Mouse (Mus musculus) MEL (cell line): ENCODE data around the gene Minos1. TPM values are rescaled to one million over a fixed set of nuclear protein-coding genes. Genes with fewer than 3 reads are reported as not detected.

ENCODE experiments used
- DNase-seq: peaks from one replicate; pipeline ENCODE4 v3.0.0; 2011; ENCODE audit warnings: low read depth, low spot score
- H3K27ac ChIP-seq: 2 replicates; pipeline ENCODE4 v1.5.1; 2012; ENCODE audit warnings: low read depth, mild to moderate bottlenecking, control low read depth, low read length, moderate library complexity; ENCODE audit not compliant: control insufficient read depth
- H3K27me3 ChIP-seq, 2 experiments: fragments of 150-350 bp in 1 of 2; sonication (generic) in 1 of 2; 2 replicates each; pipeline ENCODE4 v1.6.1; 2012; ENCODE audit warnings: low read length in 2 of 2, mild to moderate bottlenecking in 2 of 2, improper control_type of control experiment in 1 of 2, moderate library complexity in 1 of 2; ENCODE audit not compliant: insufficient read depth in 2 of 2, control insufficient read depth in 1 of 2
- H3K36me3 ChIP-seq, 2 experiments: 2 replicates each; pipeline ENCODE4 v1.6.1; 2012 to 2014; ENCODE audit warnings: low read length in 2 of 2, improper control_type of control experiment in 1 of 2, inconsistent platforms in 1 of 2, mild to moderate bottlenecking in 1 of 2; ENCODE audit not compliant: insufficient read depth in 2 of 2, control insufficient read depth in 1 of 2
- H3K4me1 ChIP-seq, 2 experiments: fragments of 150-350 bp in 1 of 2; sonication (generic) in 1 of 2; 2 replicates each; pipeline ENCODE4 v1.6.1; 2012; ENCODE audit warnings: low read length in 2 of 2, improper control_type of control experiment in 1 of 2, mild to moderate bottlenecking in 1 of 2; ENCODE audit not compliant: insufficient read depth in 2 of 2, control insufficient read depth in 1 of 2
- H3K4me3 ChIP-seq, 2 experiments: fragments of 150-350 bp in 1 of 2; sonication (generic) in 1 of 2; 2 replicates each; pipeline ENCODE4 v1.5.1; 2012; ENCODE audit warnings: low read depth in 2 of 2, low read length in 2 of 2, mild to moderate bottlenecking in 2 of 2, moderate library complexity in 2 of 2, control low read depth in 1 of 2, improper control_type of control experiment in 1 of 2; ENCODE audit not compliant: control insufficient read depth in 1 of 2, insufficient read depth in 1 of 2
- H3K79me2 ChIP-seq: 2 replicates; pipeline ENCODE4 v1.6.1; 2012; ENCODE audit warnings: mild to moderate bottlenecking, low read length, moderate library complexity; ENCODE audit not compliant: control insufficient read depth, poor library complexity, insufficient read depth
- H3K9ac ChIP-seq: 2 replicates; pipeline ENCODE4 v1.6.1; 2012; ENCODE audit warnings: low read depth, mild to moderate bottlenecking, control low read depth, low read length, moderate library complexity; ENCODE audit not compliant: control insufficient read depth, poor library complexity, severe bottlenecking
- H3K9me3 ChIP-seq: fragments of 150-350 bp; sonication (generic); replicated peaks from 2 replicates; pipeline ENCODE4 v1.6.1; 2012; ENCODE audit warnings: mild to moderate bottlenecking, low read length, improper control_type of control experiment, moderate library complexity; ENCODE audit not compliant: insufficient read depth
- BHLHE40 ChIP-seq: IDR thresholded peaks from 2 replicates; pipeline ENCODE4 v1.6.1; 2012; ENCODE audit warnings: low read depth, mild to moderate bottlenecking, inconsistent platforms, low read length, improper control_type of control experiment, borderline replicate concordance
- CHD2 ChIP-seq: IDR thresholded peaks from 2 replicates; pipeline ENCODE4 v1.6.1; 2011; ENCODE audit warnings: low read length, improper control_type of control experiment
- CTCF ChIP-seq, 3 experiments: IDR thresholded peaks in 2 of 3; conservative IDR thresholded peaks in 1 of 3; 2 replicates each; pipeline ENCODE4 v1.5.1; 2011 to 2012; ENCODE audit warnings: low read length in 3 of 3, low read depth in 2 of 3, mild to moderate bottlenecking in 2 of 3, improper control_type of control experiment in 1 of 3, inconsistent platforms in 1 of 3, mixed read lengths in 1 of 3, moderate library complexity in 1 of 3; ENCODE audit not compliant: control insufficient read depth in 1 of 3, insufficient read depth in 1 of 3, poor library complexity in 1 of 3, severe bottlenecking in 1 of 3
- ELF1 ChIP-seq: IDR thresholded peaks from 2 replicates; pipeline ENCODE4 v1.6.1; 2014; ENCODE audit warnings: low read depth, mild to moderate bottlenecking, inconsistent platforms, low read length, improper control_type of control experiment, moderate library complexity
- EP300 ChIP-seq, 2 experiments: IDR thresholded peaks; 2 replicates each; pipeline ENCODE4 v1.6.1; 2011; ENCODE audit warnings: improper control_type of control experiment in 2 of 2, low read length in 2 of 2, low read depth in 1 of 2, mild to moderate bottlenecking in 1 of 2
- ETS1 ChIP-seq: IDR thresholded peaks from 2 replicates; pipeline ENCODE4 v1.6.1; 2012; ENCODE audit warnings: low read depth, mild to moderate bottlenecking, inconsistent platforms, low read length, improper control_type of control experiment, moderate library complexity
- MAX ChIP-seq: IDR thresholded peaks from 2 replicates; pipeline ENCODE4 v1.6.1; 2011; ENCODE audit warnings: low read length, improper control_type of control experiment
- MAZ ChIP-seq: IDR thresholded peaks from 2 replicates; pipeline ENCODE4 v1.6.1; 2012; ENCODE audit warnings: low read depth, mild to moderate bottlenecking, inconsistent platforms, low read length, improper control_type of control experiment
- MEF2A ChIP-seq: IDR thresholded peaks from 2 replicates; pipeline ENCODE4 v1.6.1; 2014; ENCODE audit warnings: low read depth, mild to moderate bottlenecking, inconsistent platforms, low read length, improper control_type of control experiment; ENCODE audit not compliant: poor library complexity, insufficient replicate concordance, severe bottlenecking; ENCODE audit errors: extremely low read depth
- MYB ChIP-seq: IDR thresholded peaks from 2 replicates; pipeline ENCODE4 v1.6.1; 2011; ENCODE audit warnings: mild to moderate bottlenecking, low read depth, low read length, improper control_type of control experiment
- NELFE ChIP-seq: IDR thresholded peaks from 2 replicates; pipeline ENCODE4 v1.6.1; 2011; ENCODE audit warnings: low read depth, low read length, improper control_type of control experiment
- NRF1 ChIP-seq: IDR thresholded peaks from 2 replicates; pipeline ENCODE4 v1.6.1; 2014; ENCODE audit warnings: low read depth, mild to moderate bottlenecking, inconsistent platforms, low read length, improper control_type of control experiment, moderate library complexity; ENCODE audit not compliant: poor library complexity, insufficient read depth, severe bottlenecking
- POLR2A ChIP-seq, 2 experiments: IDR thresholded peaks; 2 replicates each; pipeline ENCODE4 v1.6.1; 2011 to 2012; ENCODE audit warnings: low read length in 2 of 2, mild to moderate bottlenecking in 2 of 2, control low read depth in 1 of 2, improper control_type of control experiment in 1 of 2, low read depth in 1 of 2, moderate library complexity in 1 of 2; ENCODE audit not compliant: control insufficient read depth in 1 of 2, insufficient read depth in 1 of 2, poor library complexity in 1 of 2
- POLR2AphosphoS2 ChIP-seq: IDR thresholded peaks from 2 replicates; pipeline ENCODE4 v1.6.1; 2011; ENCODE audit warnings: low read length, improper control_type of control experiment
- POLR2AphosphoS5 ChIP-seq: IDR thresholded peaks from 2 replicates; pipeline ENCODE4 v1.6.1; 2012; ENCODE audit warnings: low read depth, borderline replicate concordance, mild to moderate bottlenecking, inconsistent platforms, low read length, moderate library complexity, mixed read lengths
- RCOR1 ChIP-seq: IDR thresholded peaks from 2 replicates; pipeline ENCODE4 v1.6.1; 2012; ENCODE audit warnings: low read depth, mild to moderate bottlenecking, inconsistent platforms, low read length, improper control_type of control experiment
- SIN3A ChIP-seq: IDR thresholded peaks from 2 replicates; pipeline ENCODE4 v1.6.1; 2012; ENCODE audit warnings: low read length, improper control_type of control experiment, inconsistent platforms
- SMC3 ChIP-seq: IDR thresholded peaks from 2 replicates; pipeline ENCODE4 v1.6.1; 2011; ENCODE audit warnings: low read depth, low read length, improper control_type of control experiment
- TAL1 ChIP-seq: IDR thresholded peaks from 2 replicates; pipeline ENCODE4 v1.6.1; 2012; ENCODE audit warnings: mild to moderate bottlenecking, inconsistent platforms, low read length, moderate library complexity, mixed read lengths
- TBP ChIP-seq: IDR thresholded peaks from 2 replicates; pipeline ENCODE4 v1.8.0; 2011; ENCODE audit warnings: low read depth, low read length, improper control_type of control experiment
- TCF12 ChIP-seq: IDR thresholded peaks from 2 replicates; pipeline ENCODE4 v1.6.1; 2014; ENCODE audit warnings: low read depth, mild to moderate bottlenecking, inconsistent platforms, low read length, improper control_type of control experiment, moderate library complexity
- UBTF ChIP-seq: IDR thresholded peaks from 2 replicates; pipeline ENCODE4 v1.6.1; 2012; ENCODE audit warnings: low read depth, mild to moderate bottlenecking, inconsistent platforms, low read length, improper control_type of control experiment, moderate library complexity, borderline replicate concordance; ENCODE audit not compliant: insufficient read depth
- USF1 ChIP-seq: IDR thresholded peaks from 2 replicates; pipeline ENCODE4 v1.6.1; 2014; ENCODE audit warnings: low read depth, mild to moderate bottlenecking, inconsistent platforms, low read length, improper control_type of control experiment, moderate library complexity
- ZNF384 ChIP-seq: IDR thresholded peaks from 2 replicates; pipeline ENCODE4 v1.6.1; 2012; ENCODE audit warnings: low read depth, mild to moderate bottlenecking, inconsistent platforms, low read length, improper control_type of control experiment
- polyA plus RNA-seq, 2 experiments: library from polyadenylated mRNA; stranded (reverse) in 1 of 2; unstranded in 1 of 2; fragments of >175 nt in 1 of 2; fragments of >200 nt in 1 of 2; gene quantifications; 2 replicates each; pipeline versions ENCODE4 v1.2.1 to v1.2.4; 2012; ENCODE audit warnings: low replicate concordance in 2 of 2, low read depth in 1 of 2; ENCODE audit not compliant: insufficient read length in 2 of 2, insufficient read depth in 1 of 2, missing spikeins in 1 of 2
- total RNA-seq: library from RNA; depleted of rRNA; stranded (reverse); fragments of 300-350 nt; gene quantifications from 2 replicates; pipeline ENCODE4 v1.2.3, GENCODE M21; 2012

Minos1 gene
- total and polyA plus RNA-seq, 3 experiments, result 163 to 401 TPM; not detected in 1

DNA sequence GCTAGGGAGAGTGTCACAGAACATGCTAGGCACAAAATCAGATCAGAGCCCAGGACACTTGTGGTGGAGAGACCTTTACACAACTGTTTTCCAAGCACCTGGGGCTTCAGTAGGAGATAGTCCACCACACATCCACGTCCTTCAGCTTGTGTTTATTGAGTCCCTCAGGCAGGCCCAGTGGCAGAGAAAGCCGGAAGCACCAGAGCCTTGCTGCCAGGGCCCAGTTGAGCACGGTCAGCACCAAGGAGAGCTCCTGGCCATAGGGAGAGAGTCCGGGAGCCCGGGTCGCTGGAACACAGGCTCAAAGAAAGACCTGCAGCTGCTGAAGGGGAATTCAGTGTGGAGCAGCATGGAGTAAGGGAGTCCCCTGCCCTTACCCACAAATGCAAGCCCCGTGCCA, 71.3 kb downstream of the Minos1 start:
- TF ChIP-seq TCF12 (no peak), CTCF (IDR thresholded peaks at IDR 0.05 in 2 of 3, conservative IDR thresholded peaks at IDR 0.05 in 1 of 3; ENCODE audit: control insufficient read depth in 1 of 3, insufficient read depth in 1 of 3, low read depth in 2 of 3, low read length in 3 of 3, poor library complexity in 1 of 3, severe bottlenecking in 1 of 3) (no peak), MAX (no peak), ELF1 (no peak), NELFE (no peak), SMC3 (no peak), CHD2 (no peak)
- TF ChIP-seq, all 39 proteins: peak for 0
- H3K27ac ChIP-seq, result no peak overlapping the region
- H3K36me3 ChIP-seq, result no peaks in the 10 kb centered on the region
- no peak overlapping the region for H3K4me3 ChIP-seq
- no peaks in the 10 kb centered on the region for H3K9me3 ChIP-seq
- no peaks in the 10 kb centered on the region for H3K4me1 ChIP-seq
- H3K27me3 ChIP-seq, result no peaks in the 10 kb centered on the region
- no peaks in the 10 kb centered on the region for H3K79me2 ChIP-seq
- H3K9ac ChIP-seq, result no peak overlapping the region
- peak; percentile 54 for DNase-seq

DNA sequence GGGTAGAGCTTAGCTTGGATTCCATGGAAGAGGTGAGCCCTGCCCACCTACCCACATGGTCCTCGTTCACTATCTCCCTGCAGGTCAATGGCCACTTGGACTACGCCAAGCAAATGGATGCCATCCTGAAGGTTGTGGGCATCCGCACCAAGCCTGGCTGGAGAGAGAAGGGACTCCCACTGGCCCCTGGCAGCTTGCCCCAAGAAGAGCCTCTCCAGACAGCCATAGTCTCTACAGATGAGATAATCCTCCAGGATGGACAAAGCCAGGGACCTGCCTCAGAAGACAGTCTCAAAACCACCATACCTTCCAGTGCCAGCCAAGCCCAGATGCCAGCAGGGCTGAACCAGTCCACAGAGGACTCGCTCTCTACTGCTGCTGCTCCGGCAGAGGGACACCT, 72.9 kb downstream of the Minos1 start:
- H3K9ac ChIP-seq, result no peak overlapping the region

DNA sequence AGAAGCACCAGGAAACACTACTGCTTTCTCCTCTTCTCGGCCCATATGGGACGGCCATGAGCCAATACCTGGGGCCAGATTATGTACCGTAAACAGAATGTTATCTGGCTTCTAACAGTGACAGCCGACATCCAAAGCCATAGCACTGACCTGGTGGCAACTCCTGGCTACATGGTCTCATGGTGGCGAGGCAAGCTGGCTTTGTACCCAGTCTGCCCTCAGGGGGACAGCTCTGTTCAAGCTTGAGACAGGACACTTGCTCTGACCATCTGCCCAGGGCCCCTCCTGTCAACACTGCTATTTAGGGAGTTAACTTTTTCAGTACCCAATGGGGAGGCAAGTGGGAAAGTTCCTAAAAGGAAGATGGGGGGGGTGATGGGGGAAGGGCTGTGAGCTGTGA, 73.6 kb downstream of the Minos1 start:
- Histone ChIP-seq H3K4me1 (no peaks in the 10 kb centered on the region), H3K27ac (no peak overlapping the region), H3K9me3 (no peaks in the 10 kb centered on the region), H3K36me3 (no peaks in the 10 kb centered on the region), H3K4me3 (no peak overlapping the region), H3K27me3 (no peaks in the 10 kb centered on the region), H3K79me2 (no peaks in the 10 kb centered on the region), H3K9ac (no peak overlapping the region)
- DNase-seq, result no peak
- TF ChIP-seq SIN3A (no peak), ETS1 (no peak), ZNF384 (no peak), MAZ (no peak), CTCF (IDR thresholded peaks at IDR 0.05 in 2 of 3, conservative IDR thresholded peaks at IDR 0.05 in 1 of 3; ENCODE audit: control insufficient read depth in 1 of 3, insufficient read depth in 1 of 3, low read depth in 2 of 3, low read length in 3 of 3, poor library complexity in 1 of 3, severe bottlenecking in 1 of 3) (no peak), SMC3 (no peak)

More for the DNA sequence above, 72.9 kb downstream of the Minos1 start:
- no peak overlapping the region for H3K27ac ChIP-seq
- H3K4me3 ChIP-seq, result no peak overlapping the region
- no peak for DNase-seq
- H3K4me1 ChIP-seq, result no peaks in the 10 kb centered on the region
- TF ChIP-seq TBP (no peak), EP300 (IDR thresholded peaks at IDR 0.05; ENCODE audit: low read depth in 1 of 2, low read length in 2 of 2) (no peak), POLR2A (IDR thresholded peaks at IDR 0.05; ENCODE audit: control insufficient read depth in 1 of 2, insufficient read depth in 1 of 2, low read depth in 1 of 2, low read length in 2 of 2, poor library complexity in 1 of 2) (no peak), POLR2AphosphoS5 (no peak), TCF12 (no peak), MYB (no peak), TAL1 (no peak), MAX (no peak), UBTF (no peak), RCOR1 (no peak), SIN3A (no peak), NRF1 (no peak), USF1 (no peak), POLR2AphosphoS2 (no peak), MEF2A (no peak), BHLHE40 (no peak)
- no peaks in the 10 kb centered on the region for H3K79me2 ChIP-seq
- no peaks in the 10 kb centered on the region for H3K27me3 ChIP-seq
- no peaks in the 10 kb centered on the region for H3K36me3 ChIP-seq
- no peaks in the 10 kb centered on the region for H3K9me3 ChIP-seq
